28 mouse cellular contexts compared by ENCODE assay signal in genomic region chr11:85734317-85735211, GRCm38 (mm10).
DNase-seq lines count a peak whose midpoint lies in the region; ATAC-seq and TF ChIP-seq lines count a peak whose summit lies in the region.
"Had no signal": no experiment of that assay in that cellular context is flagged by ENCODE, and none has a peak within 500 bp of the region (broad histone marks: within the 10 kb centered on the region; RNA-seq: fewer than 3 reads in every experiment).

No protein-coding gene starts in this region.

- no peak overlapping the region for H3K4me2 ChIP-seq in kidney, embryonic 14.5 days (replicated peaks; ENCODE audit: low read depth, low read length)
- H3K4me2 ChIP-seq in lung, postnatal 0 days (replicated peaks; ENCODE audit: low read depth, low read length) = no peak overlapping the region
- H3K4me2 ChIP-seq: embryonic facial prominence, embryonic 15.5 days; forebrain, embryonic 13.5 days; heart, embryonic 13.5 days; liver, embryonic 12.5 days; midbrain, embryonic 12.5 days; neural tube, embryonic 12.5 days; stomach, embryonic 15.5 days had no signal

- no peaks in the 10 kb centered on the region for H3K27me3 ChIP-seq in kidney, embryonic 14.5 days (ENCODE audit: control insufficient read depth, insufficient read depth, low read length)
- no peaks in the 10 kb centered on the region for H3K27me3 ChIP-seq in lung, postnatal 0 days (replicated peaks; ENCODE audit: insufficient read depth, low read length)
- H3K27me3 ChIP-seq: embryonic facial prominence, embryonic 15.5 days; heart, embryonic 13.5 days; neural tube, embryonic 12.5 days; stomach, embryonic 15.5 days had no signal

- H3K9ac ChIP-seq in kidney, embryonic 14.5 days (ENCODE audit: low read depth, low read length) = no peak overlapping the region
- H3K9ac ChIP-seq in lung, postnatal 0 days (replicated peaks; ENCODE audit: low read depth) = no peak overlapping the region
- H3K9ac ChIP-seq: embryonic facial prominence, embryonic 15.5 days; forebrain, embryonic 13.5 days; heart, embryonic 13.5 days; liver, embryonic 12.5 days; liver, postnatal 0 days; midbrain, embryonic 12.5 days; neural tube, embryonic 12.5 days; stomach, embryonic 15.5 days had no signal

- no peak for ATAC-seq in kidney, embryonic 14.5 days (ENCODE audit: low FRiP score, low TSS enrichment)
- no peak for ATAC-seq in lung, postnatal 0 days
- ATAC-seq in inflammation-experienced regulatory T-cells, adult 6 months = no peak
- ATAC-seq: activated CD4-positive, CD25-positive, alpha-beta regulatory T cell, adult 4 months; forebrain, embryonic 13.5 days; hindbrain, postnatal 0 days; intestine, postnatal 0 days; liver, embryonic 12.5 days; liver, postnatal 0 days had no signal

- DNase-seq in kidney, adult 18-20 months = no peak
- DNase-seq in lung, postnatal 0 days (ENCODE audit: low spot score) = no peak
- DNase-seq in lung, postnatal 25 days (ENCODE audit: low spot score) = no peak
- DNase-seq in R1 (ENCODE audit: low read depth, low spot score) = peak; percentile 58
- DNase-seq in forelimb bud, embryonic 11.5 days (ENCODE audit: low read depth, low spot score) = peak; percentile 64
- no peak for DNase-seq in gastrocnemius, postnatal 4 days (ENCODE audit: low spot score in 2 of 2)
- DNase-seq: adrenal gland, adult 2 months; gastrocnemius, postnatal 36 days; heart, adult 2 months; kidney, postnatal 4 days; liver, postnatal 0 days; right cerebral cortex, postnatal 25 days; thymus, postnatal 14 days had no signal

- H3K4me1 ChIP-seq in kidney, embryonic 14.5 days (ENCODE audit: control insufficient read depth, insufficient read depth, low read length) = peaks cover 24% of the 10 kb centered on the region
- peaks cover 3% of the 10 kb centered on the region; the same call in 1 of the 2 replicates for H3K4me1 ChIP-seq in lung, postnatal 0 days (ENCODE audit: insufficient read depth, low read depth, low read length)

- 51% methylated on average over 7 of the region's 7 CpGs for WGBS in kidney, embryonic 14.5 days
- WGBS in lung, postnatal 0 days = 43% methylated on average over 7 of the region's 7 CpGs

- no peaks in the 10 kb centered on the region for H3K36me3 ChIP-seq in kidney, embryonic 14.5 days (ENCODE audit: control insufficient read depth, insufficient read depth, low read length)
- H3K36me3 ChIP-seq in lung, postnatal 0 days (ENCODE audit: insufficient read depth, low read length) = no peaks in the 10 kb centered on the region
- H3K36me3 ChIP-seq: embryonic facial prominence, embryonic 15.5 days; heart, embryonic 13.5 days; hindbrain, embryonic 10.5 days; liver, embryonic 12.5 days; midbrain, embryonic 12.5 days; neural tube, embryonic 12.5 days; stomach, embryonic 15.5 days had no signal

- H3K27ac ChIP-seq in kidney, embryonic 14.5 days (ENCODE audit: low read depth, low read length) = 0 out of 2 replicates have a peak overlapping the region, but pooled peaks have one; percentile 8
- peak overlapping the region; percentile 85 for H3K27ac ChIP-seq in lung, postnatal 0 days (ENCODE audit: low read length)
- H3K27ac ChIP-seq: embryonic facial prominence, embryonic 15.5 days; gastrocnemius, adult 2 months; heart, adult 2 months; heart, embryonic 13.5 days; hindbrain, embryonic 10.5 days; hindbrain, postnatal 0 days; liver, embryonic 12.5 days; midbrain, embryonic 12.5 days; neural tube, embryonic 12.5 days; stomach, embryonic 15.5 days had no signal

- H3K4me3 ChIP-seq in kidney, embryonic 14.5 days (ENCODE audit: low read length) = no peak overlapping the region
- H3K4me3 ChIP-seq in lung, postnatal 0 days (ENCODE audit: low read depth, low read length) = no peak overlapping the region
- H3K4me3 ChIP-seq: embryonic facial prominence, embryonic 15.5 days; forebrain, embryonic 13.5 days; gastrocnemius, adult 2 months; heart, adult 2 months; heart, embryonic 13.5 days; hindbrain, embryonic 10.5 days; liver, embryonic 12.5 days; midbrain, embryonic 12.5 days; myocyte; neural tube, embryonic 12.5 days; stomach, embryonic 15.5 days had no signal

- no peak for TF ChIP-seq CTCF in lung, postnatal 0 days (IDR thresholded peaks at IDR 0.05)

- TF ChIP-seq EP300 in lung, postnatal 0 days (IDR thresholded peaks at IDR 0.05) = peak; percentile 48; the same call in 1 of the 2 replicates

- no peaks in the 10 kb centered on the region for H3K9me3 ChIP-seq in kidney, embryonic 14.5 days (ENCODE audit: control insufficient read depth, low read length)
- no peaks in the 10 kb centered on the region for H3K9me3 ChIP-seq in lung, postnatal 0 days (ENCODE audit: low read length)
- H3K9me3 ChIP-seq: embryonic facial prominence, embryonic 15.5 days; forebrain, embryonic 13.5 days; heart, embryonic 13.5 days; hindbrain, embryonic 10.5 days; liver, embryonic 12.5 days; midbrain, embryonic 12.5 days; neural tube, embryonic 12.5 days; stomach, embryonic 15.5 days had no signal

Comparison
In these comparisons a context has a peak if more than half of its experiments do, and no peak if none do; other contexts are left out.
1. DNase-seq: peak in R1 (single experiment) and forelimb bud, embryonic 11.5 days (single experiment); none in kidney, adult 18-20 months (single experiment), lung, postnatal 0 days (single experiment), lung, postnatal 25 days (single experiment) and gastrocnemius, postnatal 4 days (0 of 2).